Mouse (Mus musculus) urinary bladder, adult 2 months (tissue): ENCODE results near the gene Cped1. TPM values are rescaled to one million over a fixed set of nuclear protein-coding genes. Genes with fewer than 3 reads are reported as not detected.
"Not testable (repeated sequence)": the region's sequence is repeated elsewhere in the genome, so short reads cannot be mapped to it uniquely, and the experiment has no call there.

ENCODE experiments used
- DNase-seq: peaks from one replicate; pipeline ENCODE4 v3.0.0; 2022; ENCODE audit warnings: low spot score
- polyA plus RNA-seq: library from polyadenylated mRNA; depleted of rRNA; stranded (reverse); fragments of >200 nt; gene quantifications from 2 replicates; pipeline ENCODE4 v1.2.3, GENCODE M21; 2012

Cped1 gene
- polyA plus RNA-seq, 1 experiment: 28.5 TPM

- no peak for DNase-seq
These were observed 41.3 kb downstream of the Cped1 start for GRCm38 (mm10) chr6:22026761-22027594.

- no peak for DNase-seq
These were observed 42.1 kb downstream of the Cped1 start for GRCm38 (mm10) chr6:22027854-22028253.

- DNase-seq: no peak
These were observed 44.7 kb downstream of the Cped1 start for GRCm38 (mm10) chr6:22030381-22030780.

- no peak for DNase-seq
These were observed 47.5 kb downstream of the Cped1 start for GRCm38 (mm10) chr6:22033188-22033587.

- DNase-seq: no peak
These were observed 49.7 kb downstream of the Cped1 start for GRCm38 (mm10) chr6:22035408-22035807.

- no peak for DNase-seq
These were observed 50.2 kb downstream of the Cped1 start for GRCm38 (mm10) chr6:22035895-22036294.

GRCm38 (mm10) chr6:22036396-22036795 lies 50.7 kb downstream of the Cped1 start:
- DNase-seq: no peak

- DNase-seq: no peak
These were observed 51.2 kb downstream of the Cped1 start for GRCm38 (mm10) chr6:22036911-22037310.

- no peak for DNase-seq
These were observed 51.8 kb downstream of the Cped1 start for GRCm38 (mm10) chr6:22037441-22038050.

- not testable (repeated sequence) for DNase-seq
These were observed 54.0 kb downstream of the Cped1 start for GRCm38 (mm10) chr6:22039666-22040065.

GRCm38 (mm10) chr6:22044880-22045605 lies 59.3 kb downstream of the Cped1 start:
- no peak for DNase-seq

- no peak for DNase-seq
These were observed 61.4 kb downstream of the Cped1 start for GRCm38 (mm10) chr6:22047101-22047500.

GRCm38 (mm10) chr6:22049093-22049492 lies 63.4 kb downstream of the Cped1 start:
- no peak for DNase-seq

- no peak for DNase-seq
These were observed 65.8 kb downstream of the Cped1 start for GRCm38 (mm10) chr6:22051526-22051925.

GRCm38 (mm10) chr6:22053014-22053413 lies 67.3 kb downstream of the Cped1 start:
- DNase-seq: no peak

- no peak for DNase-seq
These were observed 78.6 kb downstream of the Cped1 start for GRCm38 (mm10) chr6:22064341-22064740.

- no peak for DNase-seq
These were observed 85.0 kb downstream of the Cped1 start for GRCm38 (mm10) chr6:22070603-22071322.

GRCm38 (mm10) chr6:22071323-22071840 lies 85.7 kb downstream of the Cped1 start:
- DNase-seq: no peak

GRCm38 (mm10) chr6:22072737-22073136 lies 87.0 kb downstream of the Cped1 start:
- no peak for DNase-seq

GRCm38 (mm10) chr6:22074232-22075083 lies 88.7 kb downstream of the Cped1 start:
- DNase-seq: no peak
